Mouse (Mus musculus) small intestine, adult 2 months (tissue): ENCODE measurements around the gene Lypd6.

ENCODE experiments used
- CTCF ChIP-seq: fragments of 200-500 bp; IDR thresholded peaks from 2 replicates; pipeline ENCODE4 v1.5.1; 2012; ENCODE audit warnings: low read depth, mild to moderate bottlenecking, control low read depth, inconsistent platforms, low read length, moderate library complexity, mixed read lengths; ENCODE audit not compliant: insufficient replicate concordance, insufficient read length; ENCODE audit errors: extremely low read depth
- POLR2A ChIP-seq: fragments of 200-500 bp; IDR thresholded peaks from 2 replicates; pipeline ENCODE4 v1.6.1; 2012; ENCODE audit warnings: low read depth, mild to moderate bottlenecking, control low read depth, inconsistent platforms, low read length, moderate library complexity

- TF ChIP-seq POLR2A (no peak), CTCF (no peak)
Observed at GRCm38 (mm10) chr2:50066246-50066967, at the start of gene Lypd6.
